Mouse (Mus musculus) G1E (cell line): ENCODE measurements around the gene Vps33b. TPM values are rescaled to one million over a fixed set of nuclear protein-coding genes. Genes with fewer than 3 reads are reported as not detected.

ENCODE experiments used
- ATAC-seq: 2 replicates; pipeline ENCODE4 v1.8.0; 2016; ENCODE audit warnings: mild to moderate bottlenecking; ENCODE audit not compliant: insufficient number of reproducible peaks, poor library complexity, low FRiP score, severe bottlenecking; ENCODE audit errors: extremely low read depth
- DNase-seq: peaks from one replicate; pipeline ENCODE4 v3.0.0; 2012; ENCODE audit warnings: low spot score
- H3K27me3 ChIP-seq: 2 replicates; pipeline ENCODE4 v1.6.1; 2012; ENCODE audit warnings: mild to moderate bottlenecking, low read length, inconsistent platforms; ENCODE audit not compliant: insufficient read depth
- H3K36me3 ChIP-seq: replicated peaks from 2 replicates; pipeline ENCODE3; 2012; ENCODE audit warnings: mild to moderate bottlenecking, inconsistent platforms
- H3K4me1 ChIP-seq: 2 replicates; pipeline ENCODE4 v1.6.1; 2012; ENCODE audit warnings: low read depth, low read length, inconsistent platforms, mixed read lengths; ENCODE audit not compliant: insufficient read depth
- H3K4me3 ChIP-seq: 2 replicates; pipeline ENCODE4 v1.5.1; 2012; ENCODE audit warnings: low read depth, mild to moderate bottlenecking, inconsistent platforms, low read length, moderate library complexity, mixed read lengths
- H3K9me3 ChIP-seq: replicated peaks from 2 replicates; pipeline ENCODE4 v1.6.1; 2012; ENCODE audit warnings: inconsistent platforms
- CTCF ChIP-seq: IDR thresholded peaks from 2 replicates; pipeline ENCODE4 v1.5.1; 2012; ENCODE audit warnings: low read depth, low read length, inconsistent platforms, mixed read lengths
- GATA1 ChIP-seq: IDR thresholded peaks from 2 replicates; pipeline ENCODE4 v1.6.1; 2012; ENCODE audit warnings: borderline replicate concordance, low read length, inconsistent platforms, mixed read lengths
- GATA2 ChIP-seq: IDR thresholded peaks from 2 replicates; pipeline ENCODE4 v1.6.1; 2012; ENCODE audit warnings: low read depth, low read length, inconsistent platforms, borderline replicate concordance
- POLR2AphosphoS5 ChIP-seq: IDR thresholded peaks from 2 replicates; pipeline ENCODE4 v1.6.1; 2012; ENCODE audit warnings: low read depth, low read length, inconsistent platforms; ENCODE audit not compliant: insufficient replicate concordance
- TAL1 ChIP-seq: conservative IDR thresholded peaks from 2 replicates; pipeline ENCODE4 v1.6.1; 2012; ENCODE audit warnings: low read depth, low read length, inconsistent platforms, mixed read lengths
- polyA plus RNA-seq: library from polyadenylated mRNA; stranded (reverse); fragments of >175 nt; gene quantifications from 2 replicates; pipeline ENCODE4 v1.2.3, GENCODE M21; 2012
- total RNA-seq, 2 experiments: library from RNA; stranded (forward) in 1 of 2; stranded (reverse) in 1 of 2; fragments of 200-1000 nt in 1 of 2; fragments of >200 nt in 1 of 2; fragmentation: Nextera tagmentation in 1 of 2; gene quantifications; 2 replicates each; pipeline ENCODE4 v1.2.3; 2014 to 2017

Gene Vps33b
- total and polyA plus RNA-seq, 3 experiments: 4.1 to 50.7 (median 29.7) TPM

- Histone ChIP-seq H3K9me3 (peaks cover 7% of the 10 kb centered on the region), H3K36me3 (peaks cover 90% of the 10 kb centered on the region), H3K4me1 (peaks cover 19% of the 10 kb centered on the region), H3K4me3 (no peak overlapping the region), H3K27me3 (no peaks in the 10 kb centered on the region; the same call in 1 of the 2 replicates)
- DNase-seq (no peak), ATAC-seq (no peak)
- TF ChIP-seq TAL1 (no peak), POLR2AphosphoS5 (no peak), CTCF (no peak), GATA2 (no peak), GATA1 (no peak)
Measured at GRCm38 (mm10) chr7:80334848-80335247, 65.4 kb downstream of the Vps33b start.

GRCm38 (mm10) chr7:80336932-80337331, 67.5 kb downstream of the Vps33b start:
- peaks cover 35% of the 10 kb centered on the region for H3K4me1 ChIP-seq
- TF ChIP-seq GATA2 (no peak), TAL1 (no peak)
- no peak overlapping the region for H3K4me3 ChIP-seq
- peaks cover 69% of the 10 kb centered on the region for H3K36me3 ChIP-seq
- H3K27me3 ChIP-seq: no peaks in the 10 kb centered on the region
- H3K9me3 ChIP-seq: peaks cover 7% of the 10 kb centered on the region
- ATAC-seq (no peak), DNase-seq (no peak)

GRCm38 (mm10) chr7:80339371-80339770, 69.9 kb downstream of the Vps33b start:
- DNase-seq (peak; percentile 10), ATAC-seq (no peak)
- Histone ChIP-seq H3K27me3 (no peaks in the 10 kb centered on the region), H3K4me1 (peaks cover 53% of the 10 kb centered on the region), H3K4me3 (peak overlapping the region; percentile 76), H3K9me3 (no peaks in the 10 kb centered on the region), H3K36me3 (peaks cover 49% of the 10 kb centered on the region)
- TF ChIP-seq POLR2AphosphoS5 (no peak), GATA2 (no peak)

- H3K4me3 ChIP-seq: peak overlapping the region; percentile 76
- H3K9me3 ChIP-seq: no peaks in the 10 kb centered on the region
- no peaks in the 10 kb centered on the region for H3K27me3 ChIP-seq
- ATAC-seq (peak; percentile 85), DNase-seq (peak; percentile 92)
- TF ChIP-seq CTCF (peak; percentile 30; the same call in 1 of the 2 replicates), POLR2AphosphoS5 (no peak), GATA2 (no peak), TAL1 (no peak)
- H3K4me1 ChIP-seq: peaks cover 53% of the 10 kb centered on the region
- peaks cover 42% of the 10 kb centered on the region for H3K36me3 ChIP-seq
Measured at GRCm38 (mm10) chr7:80339793-80340628, 70.6 kb downstream of the Vps33b start.

- peak; percentile 43; the same call in 1 of the 2 replicates for ATAC-seq
- peak within 1 kb of the TSS; percentile 76 for H3K4me3 ChIP-seq
- H3K27me3 ChIP-seq: no peaks in the 10 kb centered on the region
- H3K4me1 ChIP-seq: peaks cover 55% of the 10 kb centered on the region
- TF ChIP-seq CTCF: peak; percentile 44; the same call in 1 of the 2 replicates
- TF ChIP-seq TAL1: no peak
- peaks cover 40% of the 10 kb centered on the region for H3K36me3 ChIP-seq
- H3K9me3 ChIP-seq: no peaks in the 10 kb centered on the region
- DNase-seq: peak; percentile 80
Measured at GRCm38 (mm10) chr7:80340793-80341192, 71.3 kb downstream of the Vps33b start, which contains the start of gene Unc45a. TSS of gene Unc45a (minus strand) at chr7:80341005.

Other genes starting within 250 kb of the Vps33b start
- 25.1 and 38.6 TPM in 2 replicates for gene Zfp710, start 244.8 kb upstream of the Vps33b start, total RNA-seq (2014; fragmentation: Nextera tagmentation)
- gene Zfp710, start 244.8 kb upstream of the Vps33b start, total RNA-seq (2017): 10.7 and 13.1 TPM in 2 replicates
- 53.7 and 54.3 TPM in 2 replicates for gene Zfp710, start 244.8 kb upstream of the Vps33b start, polyA plus RNA-seq
- gene Idh2, start 154.3 kb upstream of the Vps33b start, total RNA-seq (2014; fragmentation: Nextera tagmentation): 58.5 and 87.5 TPM in 2 replicates
- gene Idh2, start 154.3 kb upstream of the Vps33b start, total RNA-seq (2017): 98.7 and 106 TPM in 2 replicates
- 90.0 and 114 TPM in 2 replicates for gene Idh2, start 154.3 kb upstream of the Vps33b start, polyA plus RNA-seq
- gene Sema4b, start 82.8 kb upstream of the Vps33b start, total RNA-seq (2014; fragmentation: Nextera tagmentation): 35.6 and 69.0 TPM in 2 replicates
- gene Sema4b, start 82.8 kb upstream of the Vps33b start, total RNA-seq (2017): 21.7 and 23.9 TPM in 2 replicates
- 19.0 and 26.5 TPM in 2 replicates for gene Sema4b, start 82.8 kb upstream of the Vps33b start, polyA plus RNA-seq
- 35.2 and 44.2 TPM in 2 replicates for gene Cib1, start 36.8 kb upstream of the Vps33b start, total RNA-seq (2014; fragmentation: Nextera tagmentation)
- 82.9 and 124 TPM in 2 replicates for gene Cib1, start 36.8 kb upstream of the Vps33b start, total RNA-seq (2017)
- gene Cib1, start 36.8 kb upstream of the Vps33b start, polyA plus RNA-seq: 43.6 and 49.6 TPM in 2 replicates
- 10.2 and 14.1 TPM in 2 replicates for gene Gdpgp1, start 36.8 kb upstream of the Vps33b start, total RNA-seq (2014; fragmentation: Nextera tagmentation)
- 5.9 and 6.2 TPM in 2 replicates for gene Gdpgp1, start 36.8 kb upstream of the Vps33b start, total RNA-seq (2017)
- 3.7 and 3.8 TPM in 2 replicates for gene Gdpgp1, start 36.8 kb upstream of the Vps33b start, polyA plus RNA-seq
- 1.5 and 3.7 TPM in 2 replicates for gene Ttll13, start 23.3 kb upstream of the Vps33b start, total RNA-seq (2014; fragmentation: Nextera tagmentation)
- 0.35 and 3.3 TPM in 2 replicates for gene Ttll13, start 23.3 kb upstream of the Vps33b start, total RNA-seq (2017)
- gene Ttll13, start 23.3 kb upstream of the Vps33b start, polyA plus RNA-seq: 0.13 and 0.26 TPM in 2 replicates
- 40.6 and 61.3 TPM in 2 replicates for gene Ngrn, start 8.4 kb upstream of the Vps33b start, total RNA-seq (2014; fragmentation: Nextera tagmentation)
- gene Ngrn, start 8.4 kb upstream of the Vps33b start, total RNA-seq (2017): 76.2 and 82.7 TPM in 2 replicates
- gene Ngrn, start 8.4 kb upstream of the Vps33b start, polyA plus RNA-seq: 41.9 and 43.6 TPM in 2 replicates
- 188 and 229 TPM in 2 replicates for gene Prc1, start 24.8 kb downstream of the Vps33b start, total RNA-seq (2014; fragmentation: Nextera tagmentation)
- 158 and 161 TPM in 2 replicates for gene Prc1, start 24.8 kb downstream of the Vps33b start, total RNA-seq (2017)
- gene Prc1, start 24.8 kb downstream of the Vps33b start, polyA plus RNA-seq: 13.4 and 14.6 TPM in 2 replicates
- 22.7 and 25.8 TPM in 2 replicates for gene Rccd1, start 54.8 kb downstream of the Vps33b start, total RNA-seq (2014; fragmentation: Nextera tagmentation)
- 27.8 and 28.7 TPM in 2 replicates for gene Rccd1, start 54.8 kb downstream of the Vps33b start, total RNA-seq (2017)
- 12.5 and 14.3 TPM in 2 replicates for gene Rccd1, start 54.8 kb downstream of the Vps33b start, polyA plus RNA-seq
- gene Unc45a, start 71.4 kb downstream of the Vps33b start, total RNA-seq (2014; fragmentation: Nextera tagmentation): 14.9 and 19.9 TPM in 2 replicates
- gene Unc45a, start 71.4 kb downstream of the Vps33b start, total RNA-seq (2017): 24.1 and 27.1 TPM in 2 replicates
- gene Unc45a, start 71.4 kb downstream of the Vps33b start, polyA plus RNA-seq: 37.4 and 39.0 TPM in 2 replicates
- gene Hddc3, start 73.5 kb downstream of the Vps33b start, total RNA-seq (2014; fragmentation: Nextera tagmentation): 64.8 and 66.3 TPM in 2 replicates
- 114 and 124 TPM in 2 replicates for gene Hddc3, start 73.5 kb downstream of the Vps33b start, total RNA-seq (2017)
- 48.9 and 55.0 TPM in 2 replicates for gene Hddc3, start 73.5 kb downstream of the Vps33b start, polyA plus RNA-seq
- gene Man2a2, start 101.7 kb downstream of the Vps33b start, total RNA-seq (2014; fragmentation: Nextera tagmentation): 58.7 and 63.1 TPM in 2 replicates
- gene Man2a2, start 101.7 kb downstream of the Vps33b start, total RNA-seq (2017): 49.3 and 57.3 TPM in 2 replicates
- 31.7 and 37.0 TPM in 2 replicates for gene Man2a2, start 101.7 kb downstream of the Vps33b start, polyA plus RNA-seq
- 1.5 and 2.7 TPM in 2 replicates for gene Fes, start 118.3 kb downstream of the Vps33b start, total RNA-seq (2014; fragmentation: Nextera tagmentation)
- gene Fes, start 118.3 kb downstream of the Vps33b start, total RNA-seq (2017): 5.4 TPM in 2 replicates
- 3.4 and 4.9 TPM in 2 replicates for gene Fes, start 118.3 kb downstream of the Vps33b start, polyA plus RNA-seq
- gene Furin, start 135.8 kb downstream of the Vps33b start, total RNA-seq (2014; fragmentation: Nextera tagmentation): 25.1 and 26.0 TPM in 2 replicates
- gene Furin, start 135.8 kb downstream of the Vps33b start, total RNA-seq (2017): 16.2 and 21.3 TPM in 2 replicates
- 30.4 and 33.0 TPM in 2 replicates for gene Furin, start 135.8 kb downstream of the Vps33b start, polyA plus RNA-seq